Mouse (Mus musculus): ENCODE measurements around the gene Isx. TPM values are rescaled to one million over a fixed set of nuclear protein-coding genes. Genes with fewer than 3 reads are reported as not detected.

Gene Isx
- polyA plus RNA-seq, 1 experiment from 2014 or later: not detected

- no peaks in the 10 kb centered on the region for H3K9me3 ChIP-seq
- no peak for ATAC-seq (ENCODE audit: low FRiP score, low read depth)
- 77% methylated on average over 2 of the region's 2 CpGs for WGBS
- H3K4me2 ChIP-seq (replicated peaks): no peak overlapping the region
- no peaks in the 10 kb centered on the region for H3K36me3 ChIP-seq
- H3K4me3 ChIP-seq: no peak overlapping the region
- H3K4me1 ChIP-seq: peaks cover 3% of the 10 kb centered on the region; the same call in 1 of the 2 replicates
- no peak overlapping the region for H3K27ac ChIP-seq (replicated peaks)
- no peaks in the 10 kb centered on the region for H3K27me3 ChIP-seq
- no peak overlapping the region for H3K9ac ChIP-seq (replicated peaks)
These were observed 10.4 kb upstream of the Isx start for GRCm38 (mm10) chr8:74862598-74862997.

- H3K4me1 ChIP-seq: peaks cover 4% of the 10 kb centered on the region; the same call in 1 of the 2 replicates
- H3K27me3 ChIP-seq: no peaks in the 10 kb centered on the region
- no peak for ATAC-seq (ENCODE audit: low FRiP score, low read depth)
- no peak overlapping the region for H3K4me2 ChIP-seq (replicated peaks)
- H3K9ac ChIP-seq (replicated peaks): no peak overlapping the region
- no peak overlapping the region for H3K27ac ChIP-seq (replicated peaks)
- H3K4me3 ChIP-seq: no peak overlapping the region
- H3K9me3 ChIP-seq: no peaks in the 10 kb centered on the region
- H3K36me3 ChIP-seq: no peaks in the 10 kb centered on the region
- 79% methylated on average over 4 of the region's 4 CpGs for WGBS
These were observed 2.5 kb upstream of the Isx start for GRCm38 (mm10) chr8:74870346-74870949.

GRCm38 (mm10) chr8:74871686-74872085 is 1.3 kb upstream of the Isx start:
- ATAC-seq (ENCODE audit: low FRiP score, low read depth): no peak
- Histone ChIP-seq H3K27ac (replicated peaks) (no peak overlapping the region), H3K9ac (replicated peaks) (no peak overlapping the region), H3K4me3 (no peak overlapping the region), H3K36me3 (no peaks in the 10 kb centered on the region), H3K9me3 (no peaks in the 10 kb centered on the region), H3K4me1 (peaks cover 4% of the 10 kb centered on the region; the same call in 1 of the 2 replicates), H3K27me3 (no peaks in the 10 kb centered on the region), H3K4me2 (replicated peaks) (no peak overlapping the region)
- WGBS: 79% methylated on average over 4 of the region's 4 CpGs

- peaks cover 4% of the 10 kb centered on the region; the same call in 1 of the 2 replicates for H3K4me1 ChIP-seq
- no peaks in the 10 kb centered on the region for H3K36me3 ChIP-seq
- no peak overlapping the region for H3K9ac ChIP-seq (replicated peaks)
- no peaks in the 10 kb centered on the region for H3K27me3 ChIP-seq
- no peak overlapping the region for H3K4me3 ChIP-seq
- ATAC-seq (ENCODE audit: low FRiP score, low read depth): no peak
- H3K9me3 ChIP-seq: no peaks in the 10 kb centered on the region
- WGBS: 93% methylated on average over 7 of the region's 7 CpGs
- H3K4me2 ChIP-seq (replicated peaks): no peak overlapping the region
- no peak overlapping the region for H3K27ac ChIP-seq (replicated peaks)
These were observed 686 bp upstream of the Isx start for GRCm38 (mm10) chr8:74872151-74872823.

- H3K9ac ChIP-seq (replicated peaks): no peak overlapping the region
- ATAC-seq (ENCODE audit: low FRiP score, low read depth): no peak
- WGBS: 78% methylated on average over 2 of the region's 2 CpGs
These were observed 1.6 kb downstream of the Isx start for GRCm38 (mm10) chr8:74874565-74874964.

GRCm38 (mm10) chr8:74878637-74879036 is 5.7 kb downstream of the Isx start:
- Histone ChIP-seq H3K4me1 (no peaks in the 10 kb centered on the region; the same call in 1 of the 2 replicates), H3K27me3 (no peaks in the 10 kb centered on the region), H3K9me3 (no peaks in the 10 kb centered on the region), H3K36me3 (no peaks in the 10 kb centered on the region), H3K9ac (replicated peaks) (no peak overlapping the region), H3K4me2 (replicated peaks) (no peak overlapping the region), H3K27ac (replicated peaks) (no peak overlapping the region), H3K4me3 (no peak overlapping the region)
- 87% methylated on average over 3 of the region's 3 CpGs for WGBS
- no peak for ATAC-seq (ENCODE audit: low FRiP score, low read depth)

More at GRCm38 (mm10) chr8:74874565-74874964, 1.6 kb downstream of the Isx start:
- H3K27me3 ChIP-seq: no peaks in the 10 kb centered on the region
- H3K36me3 ChIP-seq: no peaks in the 10 kb centered on the region
- no peaks in the 10 kb centered on the region for H3K9me3 ChIP-seq
- H3K27ac ChIP-seq (replicated peaks): no peak overlapping the region
- no peaks in the 10 kb centered on the region for H3K4me1 ChIP-seq
- no peak overlapping the region for H3K4me2 ChIP-seq (replicated peaks)
- no peak overlapping the region for H3K4me3 ChIP-seq

GRCm38 (mm10) chr8:74888763-74889162 is 15.8 kb downstream of the Isx start:
- Histone ChIP-seq H3K9me3 (no peaks in the 10 kb centered on the region), H3K27ac (replicated peaks) (no peak overlapping the region), H3K36me3 (no peaks in the 10 kb centered on the region), H3K4me2 (replicated peaks) (no peak overlapping the region), H3K9ac (replicated peaks) (no peak overlapping the region), H3K4me1 (no peaks in the 10 kb centered on the region), H3K4me3 (no peak overlapping the region), H3K27me3 (no peaks in the 10 kb centered on the region)
- 98% methylated on average over 1 of the region's 1 CpGs for WGBS
- ATAC-seq (ENCODE audit: low FRiP score, low read depth): no peak

GRCm38 (mm10) chr8:74891030-74891429 is 18.1 kb downstream of the Isx start:
- Histone ChIP-seq H3K4me1 (no peaks in the 10 kb centered on the region), H3K4me2 (replicated peaks) (no peak overlapping the region), H3K27ac (replicated peaks) (no peak overlapping the region), H3K4me3 (no peak overlapping the region), H3K27me3 (no peaks in the 10 kb centered on the region), H3K9me3 (no peaks in the 10 kb centered on the region), H3K9ac (replicated peaks) (no peak overlapping the region), H3K36me3 (no peaks in the 10 kb centered on the region)
- no peak for ATAC-seq (ENCODE audit: low FRiP score, low read depth)
- WGBS: 83% methylated on average over 5 of the region's 5 CpGs

GRCm38 (mm10) chr8:74896302-74896701 is 23.3 kb downstream of the Isx start:
- 81% methylated on average over 1 of the region's 1 CpGs for WGBS
- Histone ChIP-seq H3K4me3 (no peak overlapping the region), H3K9me3 (no peaks in the 10 kb centered on the region), H3K4me2 (replicated peaks) (no peak overlapping the region), H3K4me1 (no peaks in the 10 kb centered on the region), H3K9ac (replicated peaks) (no peak overlapping the region), H3K27me3 (no peaks in the 10 kb centered on the region), H3K27ac (replicated peaks) (no peak overlapping the region), H3K36me3 (no peaks in the 10 kb centered on the region)
- no peak for ATAC-seq (ENCODE audit: low FRiP score, low read depth)

- H3K9ac ChIP-seq (replicated peaks): no peak overlapping the region
- no peak for ATAC-seq (ENCODE audit: low FRiP score, low read depth)
- no peaks in the 10 kb centered on the region for H3K4me1 ChIP-seq
- 62% methylated on average over 2 of the region's 2 CpGs for WGBS
- no peaks in the 10 kb centered on the region for H3K9me3 ChIP-seq
- H3K27me3 ChIP-seq: no peaks in the 10 kb centered on the region
- no peak overlapping the region for H3K4me2 ChIP-seq (replicated peaks)
- H3K4me3 ChIP-seq: no peak overlapping the region
- no peaks in the 10 kb centered on the region for H3K36me3 ChIP-seq
- no peak overlapping the region for H3K27ac ChIP-seq (replicated peaks)
These were observed 24.3 kb downstream of the Isx start for GRCm38 (mm10) chr8:74897315-74897714.

GRCm38 (mm10) chr8:74899796-74900195 is 26.8 kb downstream of the Isx start:
- H3K27ac ChIP-seq (replicated peaks): no peak overlapping the region
- H3K9ac ChIP-seq (replicated peaks): no peak overlapping the region
- H3K4me3 ChIP-seq: no peak overlapping the region
- no peaks in the 10 kb centered on the region for H3K9me3 ChIP-seq
- WGBS: 85% methylated on average over 3 of the region's 3 CpGs
- no peaks in the 10 kb centered on the region for H3K27me3 ChIP-seq
- H3K4me1 ChIP-seq: no peaks in the 10 kb centered on the region
- no peak for ATAC-seq (ENCODE audit: low FRiP score, low read depth)
- no peaks in the 10 kb centered on the region for H3K36me3 ChIP-seq
- no peak overlapping the region for H3K4me2 ChIP-seq (replicated peaks)

GRCm38 (mm10) chr8:74901765-74902164 is 28.8 kb downstream of the Isx start:
- Histone ChIP-seq H3K4me3 (no peak overlapping the region), H3K36me3 (no peaks in the 10 kb centered on the region)
- 92% methylated on average over 1 of the region's 1 CpGs for WGBS

More at GRCm38 (mm10) chr8:74901765-74902164, 28.8 kb downstream of the Isx start:
- peaks cover 5% of the 10 kb centered on the region; the same call in 1 of the 2 replicates for H3K4me1 ChIP-seq
- H3K4me2 ChIP-seq (replicated peaks): no peak overlapping the region
- no peak for ATAC-seq (ENCODE audit: low FRiP score, low read depth)
- no peaks in the 10 kb centered on the region for H3K9me3 ChIP-seq
- no peak overlapping the region for H3K9ac ChIP-seq (replicated peaks)
- no peak overlapping the region for H3K27ac ChIP-seq (replicated peaks)
- no peaks in the 10 kb centered on the region for H3K27me3 ChIP-seq

Data from midbrain, embryonic 12.5 days (tissue).